Mouse (Mus musculus) limb, embryonic 11.5 days (tissue): Measurements from ENCODE around the gene Tectb. TPM values are rescaled to one million over a fixed set of nuclear protein-coding genes. Genes with fewer than 3 reads are reported as not detected.
A peak's percentile ranks its signal among the peaks of the same experiment; 100 is the strongest.

Source experiments
- ATAC-seq: fragments of 200-750 bp; cut with Nextera tagmentation; 2 replicates; pipeline ENCODE4 v1.8.0; 2017; ENCODE audit warnings: low read depth; ENCODE audit not compliant: insufficient number of reproducible peaks, low FRiP score, low TSS enrichment
- DNase-seq: peaks from one replicate; pipeline ENCODE4 v3.0.0-alpha.2; 2015; ENCODE audit warnings: low spot score
- H3K27ac ChIP-seq: fragments of 300-500 bp; sonication (generic); replicated peaks from 2 replicates; pipeline ENCODE4 v1.5.1; 2014; ENCODE audit warnings: low read depth, mild to moderate bottlenecking, low read length
- H3K27me3 ChIP-seq: fragments of 300-500 bp; sonication (generic); 2 replicates; pipeline ENCODE4 v1.6.1; 2014; ENCODE audit warnings: mild to moderate bottlenecking, low read length, mixed read lengths; ENCODE audit not compliant: control insufficient read depth, insufficient read depth
- H3K36me3 ChIP-seq: fragments of 300-500 bp; sonication (generic); 2 replicates; pipeline ENCODE4 v1.6.1; 2014; ENCODE audit warnings: mild to moderate bottlenecking, low read length, moderate library complexity, mixed read lengths; ENCODE audit not compliant: control insufficient read depth, insufficient read depth
- H3K4me1 ChIP-seq: fragments of 300-500 bp; sonication (generic); 2 replicates; pipeline ENCODE4 v1.6.1; 2014; ENCODE audit warnings: low read length, mixed read lengths; ENCODE audit not compliant: control insufficient read depth, insufficient read depth
- H3K4me2 ChIP-seq: fragments of 300-500 bp; sonication (generic); 2 replicates; pipeline ENCODE4 v1.6.1; 2014; ENCODE audit warnings: low read depth, mild to moderate bottlenecking, moderate library complexity; ENCODE audit not compliant: severe bottlenecking
- H3K4me3 ChIP-seq: fragments of 300-500 bp; sonication (generic); 2 replicates; pipeline ENCODE4 v1.5.1; 2014; ENCODE audit warnings: low read depth, low read length
- H3K9ac ChIP-seq: fragments of 300-500 bp; sonication (generic); 2 replicates; pipeline ENCODE4 v1.6.1; 2014; ENCODE audit warnings: mild to moderate bottlenecking, low read length
- H3K9me3 ChIP-seq: fragments of 300-500 bp; sonication (generic); 2 replicates; pipeline ENCODE4 v1.6.1; 2016; ENCODE audit warnings: low read length; ENCODE audit not compliant: control insufficient read depth
- WGBS: fragments of 180-500 bp; shearing (Covaris S2); extraction: QIAGEN DNeasy Blood & Tissue Kit; methylation state at CpG from one replicate; pipeline ENCODE4 v1.1.7; 2014; 5-methylcytosine and 5-hydroxymethylcytosine counted together
- polyA plus RNA-seq: library from polyadenylated mRNA; unstranded; fragments of >200 nt; fragmentation: Nextera tagmentation; extraction: Ambion mirVana; gene quantifications from 2 replicates; pipeline ENCODE4 v1.2.1, GENCODE M21; 2014

Gene Tectb
- polyA plus RNA-seq, 1 experiment from 2014 or later, result not detected

DNA sequence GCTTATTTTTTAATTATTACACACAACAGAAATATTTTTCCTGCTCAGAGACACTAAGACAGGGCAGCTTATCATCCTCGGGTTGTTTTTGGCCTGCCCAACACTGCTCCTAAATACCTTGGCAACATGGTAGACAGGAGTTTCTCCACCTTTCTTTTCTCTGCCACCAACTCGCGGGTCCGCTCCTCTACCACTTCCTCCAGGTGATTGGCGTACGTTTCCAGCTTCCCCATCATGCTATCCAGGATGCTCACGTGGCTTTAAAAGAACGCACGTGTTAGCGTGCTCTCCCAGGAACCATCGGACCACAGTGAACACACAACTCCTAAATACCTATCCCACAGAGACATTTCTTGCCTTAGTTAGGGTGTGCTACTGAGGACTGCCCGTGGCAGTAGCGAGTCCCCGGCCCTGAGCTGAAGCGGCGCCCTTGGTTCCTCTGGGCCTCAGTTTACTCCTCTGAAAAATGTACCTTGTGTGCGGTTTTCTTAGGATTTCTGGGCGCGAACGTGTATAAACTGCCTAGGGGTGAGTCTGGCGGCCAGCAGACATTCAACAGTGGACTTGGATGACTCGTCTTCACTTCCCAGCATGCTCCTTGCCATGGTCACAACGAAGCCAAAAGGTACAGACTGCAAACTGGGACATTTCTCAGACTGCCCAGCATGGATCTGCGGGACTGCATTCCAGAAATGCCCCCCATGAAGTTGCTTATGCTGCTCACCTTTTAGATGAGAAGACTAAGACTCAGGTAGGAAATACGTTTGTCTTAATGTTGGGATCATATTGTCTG lies 27.4 kb downstream of the Tectb start:
- Histone ChIP-seq H3K36me3 (no peaks in the 10 kb centered on the region), H3K4me2 (no peak overlapping the region), H3K27me3 (no peaks in the 10 kb centered on the region), H3K9ac (no peak overlapping the region), H3K4me1 (no peaks in the 10 kb centered on the region), H3K9me3 (no peaks in the 10 kb centered on the region), H3K4me3 (no peak overlapping the region), H3K27ac (no peak overlapping the region)
- no peak for DNase-seq
- 64% methylated on average over 25 of the region's 25 CpGs for WGBS
- no peak for ATAC-seq

DNA sequence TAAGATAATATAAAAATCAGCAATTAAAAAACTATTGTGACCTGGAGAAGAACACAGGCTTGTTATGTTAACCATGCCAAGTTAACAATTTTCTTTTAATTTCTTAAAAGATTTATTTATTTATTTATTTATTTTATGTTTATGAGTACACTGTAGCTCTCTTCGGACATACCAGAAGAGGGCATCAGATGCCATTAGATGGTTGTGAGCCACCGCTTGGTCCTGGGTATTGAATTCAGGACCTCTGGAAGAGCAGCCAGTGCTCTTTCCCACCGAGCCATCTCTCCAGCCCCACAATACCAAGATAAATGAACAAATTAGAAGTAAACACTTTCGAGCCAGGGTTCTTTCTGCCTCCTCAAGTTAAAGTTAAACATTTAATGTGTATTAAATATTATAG lies 28.1 kb downstream of the Tectb start:
- Histone ChIP-seq H3K4me2 (no peak overlapping the region), H3K27me3 (no peaks in the 10 kb centered on the region), H3K36me3 (no peaks in the 10 kb centered on the region)

DNA sequence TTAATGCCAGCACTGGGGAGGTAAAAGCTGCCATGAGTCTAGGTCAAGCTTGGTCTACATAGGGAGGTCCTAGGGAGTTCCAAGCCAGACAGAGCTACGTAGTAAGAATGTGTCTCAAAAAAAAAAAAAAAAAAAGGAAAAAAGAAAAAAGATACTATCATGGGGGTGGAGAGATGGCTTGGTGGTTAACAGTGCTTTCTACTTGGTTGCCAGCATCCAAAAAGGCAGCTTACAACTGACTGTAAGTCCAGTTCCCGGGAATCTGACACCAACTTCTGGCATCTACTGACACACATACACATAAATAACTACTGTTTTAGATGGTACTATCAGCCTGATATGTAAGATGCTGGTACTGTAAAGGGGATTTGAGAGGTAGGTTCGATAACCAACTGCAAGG lies 28.6 kb downstream of the Tectb start:
- no peak for DNase-seq
- no peak for ATAC-seq
- 86% methylated on average over 3 of the region's 3 CpGs for WGBS

More for the DNA sequence above, 28.1 kb downstream of the Tectb start:
- Histone ChIP-seq H3K4me3 (no peak overlapping the region), H3K9ac (no peak overlapping the region), H3K27ac (no peak overlapping the region), H3K9me3 (no peaks in the 10 kb centered on the region), H3K4me1 (no peaks in the 10 kb centered on the region)
- ATAC-seq (no peak), DNase-seq (no peak)
- 83% methylated on average over 4 of the region's 4 CpGs for WGBS

DNA sequence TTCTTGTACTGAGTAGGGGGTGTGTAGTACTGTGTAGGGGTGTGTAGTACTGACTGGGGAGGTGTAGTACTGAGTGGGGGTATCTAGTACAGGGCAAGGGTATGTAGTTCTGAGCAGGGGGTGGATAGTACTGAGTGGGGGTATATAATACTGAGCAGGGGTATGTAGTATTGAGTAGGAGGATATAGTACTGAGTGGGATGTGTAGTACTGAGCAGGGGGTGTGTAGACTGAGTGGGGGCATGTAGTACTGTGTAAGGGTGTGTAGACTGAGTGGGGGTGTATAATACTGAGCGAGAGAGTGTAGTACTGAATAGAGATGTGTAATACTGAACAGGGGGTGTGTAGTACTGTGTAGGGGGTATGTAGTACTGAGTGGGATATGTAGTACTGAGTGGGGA lies 31.2 kb downstream of the Tectb start:
- Histone ChIP-seq H3K36me3 (no peaks in the 10 kb centered on the region), H3K27ac (no peak overlapping the region), H3K27me3 (no peaks in the 10 kb centered on the region), H3K9me3 (no peaks in the 10 kb centered on the region), H3K9ac (no peak overlapping the region), H3K4me2 (no peak overlapping the region), H3K4me1 (no peaks in the 10 kb centered on the region), H3K4me3 (no peak overlapping the region)
- 89% methylated on average over 1 of the region's 1 CpGs for WGBS
- DNase-seq (no peak), ATAC-seq (peak; percentile 26; the same call in 1 of the 2 replicates)

More for the DNA sequence above, 28.6 kb downstream of the Tectb start:
- H3K4me2 ChIP-seq, result no peak overlapping the region
- H3K27me3 ChIP-seq, result no peaks in the 10 kb centered on the region
- no peak overlapping the region for H3K4me3 ChIP-seq
- H3K4me1 ChIP-seq, result no peaks in the 10 kb centered on the region
- H3K9me3 ChIP-seq, result no peaks in the 10 kb centered on the region
- no peaks in the 10 kb centered on the region for H3K36me3 ChIP-seq
- no peak overlapping the region for H3K27ac ChIP-seq
- H3K9ac ChIP-seq, result no peak overlapping the region

DNA sequence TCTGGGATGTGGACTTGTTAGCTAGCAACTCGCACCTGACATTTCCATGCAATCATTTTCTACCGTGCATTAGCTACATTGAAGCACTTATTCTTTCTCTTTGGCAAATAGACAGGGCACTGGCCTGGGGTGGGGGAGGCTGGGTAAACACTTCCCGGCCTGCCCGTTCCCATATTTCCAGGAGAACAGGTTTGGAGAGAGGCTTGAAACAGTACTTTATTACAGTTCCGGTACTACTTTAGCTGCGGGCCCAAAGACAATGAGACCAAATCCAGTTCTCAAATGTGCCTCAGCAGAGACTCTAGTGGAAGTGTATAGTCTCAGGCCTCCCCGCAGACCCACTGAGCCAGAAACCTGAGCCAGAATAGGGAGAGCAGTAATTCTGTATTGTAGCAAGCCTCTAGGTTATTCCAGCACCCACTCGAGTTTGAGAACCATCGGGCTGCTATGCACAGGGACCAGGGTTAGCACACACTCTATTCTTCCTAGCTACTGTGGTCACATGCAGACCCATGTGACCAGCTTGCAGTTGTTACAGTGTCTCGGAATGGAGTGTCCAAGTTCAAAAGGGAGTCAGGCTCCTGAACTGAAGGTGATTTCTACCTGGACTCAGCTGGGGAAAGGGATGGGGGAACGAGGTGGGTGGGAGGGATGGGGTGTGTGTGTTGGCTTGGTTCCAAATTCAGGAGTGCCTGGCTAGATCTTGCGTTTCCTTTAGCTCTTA lies 33.2 kb downstream of the Tectb start:
- no peak overlapping the region for H3K27ac ChIP-seq
- no peaks in the 10 kb centered on the region for H3K36me3 ChIP-seq
- DNase-seq (no peak), ATAC-seq (no peak)
- 84% methylated on average over 12 of the region's 12 CpGs for WGBS
- no peak overlapping the region for H3K4me2 ChIP-seq
- no peaks in the 10 kb centered on the region for H3K27me3 ChIP-seq
- 0 out of 2 replicates have a peak, but pooled peaks cover 2% of the 10 kb centered on the region for H3K4me1 ChIP-seq
- no peak overlapping the region for H3K4me3 ChIP-seq
- H3K9me3 ChIP-seq, result no peaks in the 10 kb centered on the region
- H3K9ac ChIP-seq, result no peak overlapping the region

GRCm38 (mm10) chr19:55216876-55217275 lies 36.3 kb downstream of the Tectb start:
- no peaks in the 10 kb centered on the region for H3K27me3 ChIP-seq
- no peaks in the 10 kb centered on the region for H3K36me3 ChIP-seq
- H3K4me2 ChIP-seq, result no peak overlapping the region
- no peak overlapping the region for H3K4me3 ChIP-seq
- H3K4me1 ChIP-seq, result 0 out of 2 replicates have a peak, but pooled peaks cover 4% of the 10 kb centered on the region
- 91% methylated on average over 4 of the region's 4 CpGs for WGBS
- H3K27ac ChIP-seq, result no peak overlapping the region
- no peak overlapping the region for H3K9ac ChIP-seq
- no peak for ATAC-seq
- DNase-seq, result no peak
- H3K9me3 ChIP-seq, result no peaks in the 10 kb centered on the region

DNA sequence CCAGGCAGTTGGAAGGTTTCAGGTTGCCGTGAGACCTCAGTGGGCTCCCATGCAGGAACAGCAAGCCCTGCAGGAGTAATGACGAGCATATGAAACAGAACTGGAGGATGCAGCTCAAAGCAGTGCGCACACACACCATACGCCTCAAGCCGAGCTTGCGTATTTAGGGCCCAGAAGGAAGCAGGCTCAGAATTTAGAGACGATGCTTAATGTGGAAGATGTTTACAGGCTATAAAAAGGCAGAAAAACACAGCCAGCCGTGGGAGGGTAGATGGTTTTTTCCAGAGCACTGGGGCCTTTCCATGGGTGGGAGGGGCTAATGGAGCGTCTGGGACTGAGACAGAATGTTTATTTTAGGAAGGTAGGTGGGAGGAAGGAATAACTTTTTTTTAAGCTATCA lies 36.8 kb downstream of the Tectb start:
- H3K4me2 ChIP-seq, result no peak overlapping the region
- DNase-seq (no peak), ATAC-seq (no peak)
- WGBS, result 60% methylated on average over 9 of the region's 9 CpGs
- no peaks in the 10 kb centered on the region for H3K9me3 ChIP-seq
- no peaks in the 10 kb centered on the region for H3K36me3 ChIP-seq
- H3K4me1 ChIP-seq, result 0 out of 2 replicates have a peak, but pooled peaks cover 4% of the 10 kb centered on the region
- no peaks in the 10 kb centered on the region for H3K27me3 ChIP-seq
- H3K9ac ChIP-seq, result no peak overlapping the region
- H3K4me3 ChIP-seq, result no peak overlapping the region
- H3K27ac ChIP-seq, result no peak overlapping the region

DNA sequence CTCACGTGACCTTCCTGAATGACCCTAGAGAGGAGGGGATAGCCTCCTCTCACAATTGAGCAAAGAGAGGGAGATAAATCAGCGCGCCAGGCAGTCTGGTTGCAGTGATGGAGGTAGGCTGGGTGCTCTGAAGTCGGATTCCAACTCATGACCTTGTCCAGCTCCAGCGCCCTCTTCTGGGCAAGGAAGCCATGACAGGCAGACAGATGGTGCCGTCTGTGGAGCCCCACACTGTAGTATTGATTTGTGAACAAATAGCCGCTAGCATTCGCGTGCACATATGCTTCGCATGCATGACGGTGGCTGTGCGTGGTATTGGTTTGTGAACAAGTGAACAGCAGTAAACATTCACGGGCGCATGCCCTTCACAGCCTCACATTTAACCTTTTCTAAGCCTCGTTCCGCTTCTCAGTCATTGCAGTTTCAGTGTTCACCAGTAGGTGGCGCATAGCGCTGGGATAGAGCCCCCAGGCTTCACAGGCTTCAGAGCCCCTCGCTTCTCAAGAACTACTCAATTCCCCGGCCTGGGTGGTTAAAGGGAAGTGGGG lies 37.7 kb downstream of the Tectb start:
- 4% methylated on average over 20 of the region's 20 CpGs for WGBS
- no peak overlapping the region for H3K27ac ChIP-seq

More for the DNA sequence above, 37.7 kb downstream of the Tectb start:
- Histone ChIP-seq H3K36me3 (no peaks in the 10 kb centered on the region), H3K27me3 (no peaks in the 10 kb centered on the region), H3K4me3 (no peak overlapping the region), H3K4me2 (peak overlapping the region; percentile 40), H3K4me1 (0 out of 2 replicates have a peak, but pooled peaks cover 4% of the 10 kb centered on the region), H3K9ac (no peak overlapping the region), H3K9me3 (no peaks in the 10 kb centered on the region)
- ATAC-seq, result peak; percentile 68; the same call in 1 of the 2 replicates
- peak; percentile 95 for DNase-seq
